Mouse (Mus musculus): ENCODE results near the gene Fam186a. TPM values are rescaled to one million over a fixed set of nuclear protein-coding genes. Genes with fewer than 3 reads are reported as not detected.
"Not testable (repeated sequence)": the region's sequence is repeated elsewhere in the genome, so short reads cannot be mapped to it uniquely, and the experiment has no call there.

Gene Fam186a
- polyA plus RNA-seq, 1 experiment from 2014 or later, result not detected

DNA sequence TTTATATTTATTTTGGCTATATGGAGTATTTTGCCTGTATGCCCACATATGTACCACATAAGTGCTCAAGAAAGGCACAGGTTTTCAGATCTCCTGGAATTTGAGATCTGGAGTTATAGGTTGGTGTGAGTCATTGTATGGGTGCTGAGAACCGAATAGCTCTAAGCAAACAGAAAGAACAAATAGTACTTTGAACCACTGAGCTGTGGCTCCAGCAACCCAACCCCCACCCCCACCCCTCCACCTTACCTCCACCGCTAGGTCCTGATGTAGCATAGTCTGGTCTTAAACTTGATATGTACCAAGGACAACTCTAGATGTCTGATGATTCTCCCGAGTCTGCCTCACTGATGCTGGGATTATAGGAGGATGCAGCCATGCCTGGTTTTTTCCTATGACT, 49.6 kb downstream of the Fam186a start:
- 88% methylated on average over 3 of the region's 3 CpGs for WGBS
- Histone ChIP-seq H3K9ac (replicated peaks) (no peak overlapping the region), H3K36me3 (no peaks in the 10 kb centered on the region), H3K27ac (no peak overlapping the region), H3K4me2 (replicated peaks) (no peak overlapping the region), H3K4me3 (replicated peaks) (no peak overlapping the region), H3K27me3 (no peaks in the 10 kb centered on the region), H3K9me3 (no peaks in the 10 kb centered on the region), H3K4me1 (replicated peaks) (no peaks in the 10 kb centered on the region)
- no peak for ATAC-seq

- Histone ChIP-seq H3K4me3 (replicated peaks) (no peak overlapping the region), H3K4me2 (replicated peaks) (no peak overlapping the region), H3K27ac (no peak overlapping the region), H3K4me1 (replicated peaks) (no peaks in the 10 kb centered on the region), H3K9me3 (no peaks in the 10 kb centered on the region), H3K9ac (replicated peaks) (no peak overlapping the region), H3K36me3 (no peaks in the 10 kb centered on the region), H3K27me3 (no peaks in the 10 kb centered on the region)
- ATAC-seq, result no peak
- 78% methylated on average over 5 of the region's 5 CpGs for WGBS
Observed at GRCm38 (mm10) chr15:99914613-99915012, 52.2 kb downstream of the Fam186a start.

DNA sequence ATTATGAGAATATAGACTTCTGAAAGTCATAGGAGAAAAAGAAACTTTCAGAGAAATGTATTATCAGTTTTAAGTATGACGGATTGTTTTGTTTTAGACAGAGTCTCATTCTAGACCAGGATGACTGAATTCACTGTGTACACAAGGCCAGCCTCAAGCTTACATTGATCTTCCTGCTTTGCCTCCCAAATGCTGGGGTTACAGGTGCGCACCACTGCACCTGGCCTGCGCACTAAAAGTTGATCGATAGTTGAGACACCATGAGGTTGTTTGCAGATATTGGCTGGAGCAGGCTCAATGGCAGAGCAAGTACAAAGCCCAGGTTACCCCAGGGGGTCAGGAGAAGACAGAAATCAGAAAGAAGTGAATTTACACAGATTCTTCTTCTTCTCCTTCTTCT, 55.1 kb downstream of the Fam186a start:
- Histone ChIP-seq H3K27me3 (no peaks in the 10 kb centered on the region), H3K36me3 (no peaks in the 10 kb centered on the region), H3K9ac (replicated peaks) (no peak overlapping the region), H3K4me3 (replicated peaks) (no peak overlapping the region), H3K4me1 (replicated peaks) (no peaks in the 10 kb centered on the region), H3K4me2 (replicated peaks) (no peak overlapping the region), H3K9me3 (no peaks in the 10 kb centered on the region), H3K27ac (no peak overlapping the region)
- ATAC-seq, result no peak
- WGBS, result 94% methylated on average over 4 of the region's 4 CpGs

DNA sequence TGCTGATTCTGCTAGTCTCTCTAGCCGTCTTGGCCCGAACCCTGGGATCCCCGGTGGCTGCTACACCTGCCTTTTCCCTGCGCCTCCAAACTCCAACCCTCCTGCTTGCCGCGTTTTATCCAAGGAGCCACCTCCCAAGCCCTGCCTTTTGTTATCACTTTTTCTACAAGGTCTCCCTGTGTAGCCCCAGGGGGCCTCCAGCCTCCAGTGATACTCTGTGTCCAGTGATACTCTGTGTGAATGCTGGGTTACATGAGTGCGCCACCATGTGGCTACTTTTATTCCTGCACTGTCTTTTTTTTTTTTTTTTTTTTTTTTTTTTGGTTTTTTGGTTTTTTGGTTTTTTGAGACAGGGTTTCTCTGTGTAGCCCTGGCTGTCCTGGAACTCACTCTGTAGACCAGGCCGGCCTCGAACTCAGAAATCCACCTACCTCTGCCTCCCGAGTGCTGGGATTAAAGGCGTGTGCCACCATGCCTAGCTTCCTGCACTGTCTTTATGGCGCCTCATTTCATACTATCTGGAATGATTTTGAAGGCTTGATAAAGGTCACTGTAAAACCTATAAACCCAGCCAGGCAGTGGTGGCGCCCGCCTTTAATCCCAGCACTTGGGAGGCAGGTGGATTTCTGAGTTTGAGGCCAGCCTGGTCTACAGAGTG, 57.4 kb downstream of the Fam186a start:
- H3K4me2 ChIP-seq (replicated peaks); H3K27ac ChIP-seq; H3K9me3 ChIP-seq; H3K27me3 ChIP-seq; H3K36me3 ChIP-seq; H3K9ac ChIP-seq (replicated peaks); H3K4me1 ChIP-seq (replicated peaks); ATAC-seq; H3K4me3 ChIP-seq (replicated peaks): not testable (repeated sequence)
- whole genome bisulfite sequencing, result 38% methylated on average over 14 of the region's 14 CpGs

DNA sequence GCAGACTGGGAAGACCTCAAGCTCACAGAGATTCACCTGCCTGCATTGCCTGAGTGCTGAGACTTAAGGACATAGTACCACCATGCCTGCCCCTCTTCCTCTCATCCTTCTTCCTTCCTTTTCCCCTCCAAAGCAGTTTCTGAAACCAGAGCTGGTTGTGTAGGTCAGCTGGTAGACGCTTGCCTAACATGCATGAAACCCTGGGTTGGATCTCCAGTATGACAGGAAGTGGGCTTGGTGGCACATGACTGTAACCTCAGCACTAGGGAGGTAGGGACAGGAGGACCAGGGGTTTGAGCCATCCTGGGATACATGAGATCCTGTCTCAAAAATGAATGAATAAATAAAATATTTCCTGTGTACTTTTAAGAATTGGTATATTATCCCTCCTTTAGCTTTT, 59.3 kb downstream of the Fam186a start:
- Histone ChIP-seq H3K9me3 (no peaks in the 10 kb centered on the region), H3K27me3 (no peaks in the 10 kb centered on the region), H3K27ac (no peak overlapping the region), H3K36me3 (no peaks in the 10 kb centered on the region), H3K4me2 (replicated peaks) (no peak overlapping the region), H3K4me1 (replicated peaks) (0 out of 2 replicates have a peak, but pooled peaks cover 2% of the 10 kb centered on the region), H3K4me3 (replicated peaks) (no peak overlapping the region), H3K9ac (replicated peaks) (no peak overlapping the region; the same call in 1 of the 2 replicates)
- WGBS, result 74% methylated on average over 1 of the region's 1 CpGs
- ATAC-seq, result no peak

GRCm38 (mm10) chr15:99907041-99907440, 59.8 kb downstream of the Fam186a start:
- Histone ChIP-seq H3K27me3 (no peaks in the 10 kb centered on the region), H3K36me3 (no peaks in the 10 kb centered on the region), H3K4me2 (replicated peaks) (no peak overlapping the region), H3K27ac (no peak overlapping the region), H3K4me3 (replicated peaks) (no peak overlapping the region), H3K4me1 (replicated peaks) (0 out of 2 replicates have a peak, but pooled peaks cover 2% of the 10 kb centered on the region), H3K9me3 (no peaks in the 10 kb centered on the region), H3K9ac (replicated peaks) (no peak overlapping the region)
- ATAC-seq, result no peak
- WGBS, result 90% methylated on average over 4 of the region's 4 CpGs

DNA sequence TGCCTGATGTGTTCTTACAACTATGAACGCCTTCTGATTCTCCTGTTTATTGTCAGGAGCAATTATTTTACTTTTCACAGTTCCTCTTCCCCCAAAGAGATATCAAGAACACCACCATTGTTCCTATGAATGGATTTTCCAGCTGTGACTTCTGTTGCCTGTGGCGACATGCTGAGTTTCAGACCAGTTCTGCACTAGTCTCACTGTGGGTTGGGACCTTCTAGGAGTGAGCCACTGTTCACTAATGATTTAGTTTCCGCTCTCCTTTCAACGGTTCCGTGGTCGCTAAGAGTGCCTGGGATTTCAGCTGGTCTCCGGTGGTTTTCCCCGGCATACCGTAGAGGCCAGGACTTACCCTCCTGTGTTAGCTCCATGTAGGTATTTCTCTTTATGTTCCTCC, 62.0 kb downstream of the Fam186a start:
- Histone ChIP-seq H3K27me3 (no peaks in the 10 kb centered on the region), H3K9me3 (no peaks in the 10 kb centered on the region), H3K9ac (replicated peaks) (no peak overlapping the region), H3K4me2 (replicated peaks) (no peak overlapping the region), H3K4me3 (replicated peaks) (no peak overlapping the region), H3K27ac (no peak overlapping the region), H3K36me3 (no peaks in the 10 kb centered on the region), H3K4me1 (replicated peaks) (0 out of 2 replicates have a peak, but pooled peaks cover 2% of the 10 kb centered on the region)
- 79% methylated on average over 9 of the region's 9 CpGs for WGBS
- no peak for ATAC-seq

GRCm38 (mm10) chr15:99904333-99904732, 62.5 kb downstream of the Fam186a start:
- H3K27me3 ChIP-seq, result no peaks in the 10 kb centered on the region
- WGBS, result 6% methylated on average over 4 of the region's 4 CpGs
- ATAC-seq, result peak; percentile 83
- no peak overlapping the region for H3K27ac ChIP-seq
- 0 out of 2 replicates have a peak, but pooled peaks cover 2% of the 10 kb centered on the region for H3K4me1 ChIP-seq (replicated peaks)
- H3K9me3 ChIP-seq, result no peaks in the 10 kb centered on the region
- no peak overlapping the region for H3K9ac ChIP-seq (replicated peaks)
- H3K4me2 ChIP-seq (replicated peaks), result no peak overlapping the region
- H3K4me3 ChIP-seq (replicated peaks), result no peak overlapping the region
- H3K36me3 ChIP-seq, result no peaks in the 10 kb centered on the region

DNA sequence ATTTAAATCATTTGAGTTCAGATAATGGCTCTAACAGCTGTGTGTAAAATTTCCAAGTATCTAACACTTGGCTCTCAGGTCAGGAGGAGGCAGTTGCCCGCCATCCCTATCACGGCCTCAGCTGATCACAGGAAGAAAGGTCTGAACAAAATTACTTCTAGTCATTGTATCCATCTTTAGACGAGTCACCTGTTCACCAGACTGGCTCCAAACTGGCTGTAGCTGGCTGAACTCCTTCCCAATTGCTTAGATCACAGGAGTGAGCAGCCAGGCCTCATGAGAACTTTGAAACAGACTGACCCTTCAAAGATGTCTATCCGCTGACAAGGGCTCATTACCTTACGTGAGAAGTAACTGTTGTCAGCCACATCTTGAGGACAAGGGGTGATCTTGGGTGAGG, 63.6 kb downstream of the Fam186a start:
- Histone ChIP-seq H3K27me3 (no peaks in the 10 kb centered on the region), H3K4me1 (replicated peaks) (0 out of 2 replicates have a peak, but pooled peaks cover 2% of the 10 kb centered on the region)
- 89% methylated on average over 5 of the region's 5 CpGs for WGBS

GRCm38 (mm10) chr15:99902786-99903185, 64.1 kb downstream of the Fam186a start:
- no peaks in the 10 kb centered on the region for H3K27me3 ChIP-seq
- H3K27ac ChIP-seq, result no peak overlapping the region
- H3K4me2 ChIP-seq (replicated peaks), result no peak overlapping the region
- no peak overlapping the region for H3K9ac ChIP-seq (replicated peaks)
- 0 out of 2 replicates have a peak, but pooled peaks cover 2% of the 10 kb centered on the region for H3K4me1 ChIP-seq (replicated peaks)
- no peaks in the 10 kb centered on the region for H3K9me3 ChIP-seq
- ATAC-seq, result no peak
- WGBS, result 88% methylated on average over 5 of the region's 5 CpGs
- no peaks in the 10 kb centered on the region for H3K36me3 ChIP-seq
- H3K4me3 ChIP-seq (replicated peaks), result no peak overlapping the region

More for the DNA sequence above, 63.6 kb downstream of the Fam186a start:
- Histone ChIP-seq H3K9me3 (no peaks in the 10 kb centered on the region), H3K27ac (no peak overlapping the region), H3K9ac (replicated peaks) (no peak overlapping the region), H3K4me2 (replicated peaks) (no peak overlapping the region), H3K4me3 (replicated peaks) (no peak overlapping the region), H3K36me3 (no peaks in the 10 kb centered on the region)
- no peak for ATAC-seq

- H3K4me3 ChIP-seq (replicated peaks), result no peak overlapping the region
- no peak overlapping the region for H3K4me2 ChIP-seq (replicated peaks)
- ATAC-seq, result no peak
- H3K27ac ChIP-seq, result no peak overlapping the region
- H3K27me3 ChIP-seq, result no peaks in the 10 kb centered on the region
- H3K9me3 ChIP-seq, result no peaks in the 10 kb centered on the region
- no peak overlapping the region for H3K9ac ChIP-seq (replicated peaks)
- no peaks in the 10 kb centered on the region for H3K4me1 ChIP-seq (replicated peaks)
- H3K36me3 ChIP-seq, result no peaks in the 10 kb centered on the region
Observed at GRCm38 (mm10) chr15:99896621-99897020, 70.2 kb downstream of the Fam186a start.

DNA sequence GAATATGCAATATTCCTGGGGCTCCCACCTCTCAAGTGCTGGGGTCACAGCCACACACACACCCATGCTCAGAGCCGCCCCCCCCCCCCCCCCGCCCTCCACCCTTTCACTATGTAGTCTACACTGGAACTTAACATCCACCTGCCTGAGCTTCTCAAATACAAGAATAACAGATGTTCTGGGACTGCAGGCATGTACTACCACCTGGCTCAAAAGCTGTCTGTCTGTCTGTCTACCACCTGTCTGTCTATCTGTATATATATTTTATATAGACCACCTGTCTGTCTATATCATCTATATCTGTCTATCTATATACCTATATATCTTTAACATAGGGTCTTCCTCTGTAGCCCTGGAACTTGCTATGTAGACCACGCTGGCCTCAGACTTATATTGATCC, 75.5 kb downstream of the Fam186a start:
- Histone ChIP-seq H3K4me1 (replicated peaks) (0 out of 2 replicates have a peak, but pooled peaks cover 3% of the 10 kb centered on the region), H3K4me3 (replicated peaks) (no peak overlapping the region), H3K9ac (replicated peaks) (no peak overlapping the region), H3K27ac (no peak overlapping the region), H3K4me2 (replicated peaks) (no peak overlapping the region), H3K36me3 (no peaks in the 10 kb centered on the region), H3K27me3 (no peaks in the 10 kb centered on the region), H3K9me3 (no peaks in the 10 kb centered on the region)
- WGBS, result 77% methylated on average over 3 of the region's 3 CpGs
- no peak for ATAC-seq
